Mouse (Mus musculus) retina, postnatal 1 day (tissue): Measurements from ENCODE around the gene B3gnt7.

ENCODE experiments used
- DNase-seq: peaks from one replicate; pipeline ENCODE4 v3.0.0-alpha.2; 2012

Gene B3gnt7

DNA sequence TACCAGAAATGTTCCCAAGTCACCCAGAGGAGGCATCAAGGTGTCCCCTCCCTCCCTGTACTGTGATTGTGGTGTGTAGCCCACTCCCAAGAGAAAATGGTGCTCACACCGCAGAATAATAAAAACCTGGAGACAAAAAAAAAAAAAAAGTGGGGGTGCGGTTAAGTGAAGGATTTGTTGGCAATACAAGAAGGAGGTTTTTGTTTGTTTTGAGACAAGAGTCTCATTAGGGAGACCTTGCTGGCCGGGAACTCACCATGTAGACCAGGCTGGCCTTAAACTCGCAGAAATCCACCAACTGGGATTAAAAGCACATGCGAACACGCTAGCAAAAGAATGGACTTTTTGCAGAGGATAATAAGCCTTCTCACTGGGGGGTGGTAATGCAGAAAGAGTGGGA is at the start of gene B3gnt7:
Gene B3gnt7 (plus strand): TSS at position 301 of the 400 bp plus-strand sequence.
- DNase-seq: no peak

DNA sequence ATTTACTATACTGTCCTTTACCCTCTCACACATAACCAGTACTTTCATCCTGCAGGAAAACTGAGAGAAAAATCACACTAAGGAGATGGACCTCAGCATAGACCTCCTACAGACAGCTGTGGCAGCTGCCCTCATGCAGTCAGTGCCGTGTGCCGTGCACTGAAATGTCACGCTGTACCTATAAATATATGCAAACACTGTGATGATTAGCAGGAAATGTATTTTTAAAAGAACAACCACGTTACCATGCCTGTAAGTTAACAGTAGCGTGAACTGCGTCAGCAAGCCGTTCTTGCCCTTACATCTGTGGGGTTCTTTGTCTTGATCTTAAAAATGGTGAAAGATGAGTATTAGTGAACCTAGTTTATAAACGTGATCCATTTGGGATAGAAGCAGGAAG is 49.2 kb upstream of the B3gnt7 start:
- no peak for DNase-seq

DNA sequence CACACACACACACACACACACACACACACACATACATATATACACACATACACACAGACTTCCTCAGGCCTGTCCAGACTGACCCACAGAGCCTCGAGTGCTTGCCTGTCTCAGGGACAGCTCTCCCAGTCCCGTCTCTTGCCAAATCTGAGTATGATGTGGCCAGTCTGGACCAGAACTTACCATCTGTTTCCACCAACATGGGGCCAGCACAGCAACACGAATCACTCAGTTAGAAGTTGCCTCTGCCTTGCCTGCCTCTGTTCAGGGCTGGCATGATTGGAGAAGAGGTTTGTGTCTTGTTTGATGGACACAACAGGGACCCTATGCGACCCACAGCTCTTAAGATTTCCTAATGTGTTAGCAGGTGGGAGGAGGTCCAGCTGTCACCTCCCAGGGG is 46.3 kb upstream of the B3gnt7 start:
- DNase-seq: no peak

DNA sequence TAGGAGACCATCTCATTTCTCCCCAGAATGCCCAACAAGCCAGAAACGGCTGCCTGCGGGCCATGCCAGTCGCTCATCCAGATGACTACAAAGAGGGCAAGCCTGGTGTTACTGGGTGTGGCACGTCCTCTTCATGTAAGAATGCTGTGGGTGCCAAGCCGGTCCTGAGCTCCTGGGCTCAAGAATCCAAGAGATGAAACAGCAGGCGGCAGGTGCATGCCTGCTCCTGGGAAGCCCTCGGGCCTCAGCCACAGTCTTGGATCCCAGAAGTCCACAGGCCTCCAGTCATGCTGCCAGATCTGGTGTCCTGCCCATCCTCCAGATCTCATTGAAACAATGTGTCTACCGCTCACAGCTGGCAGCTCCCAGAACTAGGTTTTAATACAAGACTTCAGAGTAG is 45.4 kb upstream of the B3gnt7 start:
- DNase-seq: no peak

DNA sequence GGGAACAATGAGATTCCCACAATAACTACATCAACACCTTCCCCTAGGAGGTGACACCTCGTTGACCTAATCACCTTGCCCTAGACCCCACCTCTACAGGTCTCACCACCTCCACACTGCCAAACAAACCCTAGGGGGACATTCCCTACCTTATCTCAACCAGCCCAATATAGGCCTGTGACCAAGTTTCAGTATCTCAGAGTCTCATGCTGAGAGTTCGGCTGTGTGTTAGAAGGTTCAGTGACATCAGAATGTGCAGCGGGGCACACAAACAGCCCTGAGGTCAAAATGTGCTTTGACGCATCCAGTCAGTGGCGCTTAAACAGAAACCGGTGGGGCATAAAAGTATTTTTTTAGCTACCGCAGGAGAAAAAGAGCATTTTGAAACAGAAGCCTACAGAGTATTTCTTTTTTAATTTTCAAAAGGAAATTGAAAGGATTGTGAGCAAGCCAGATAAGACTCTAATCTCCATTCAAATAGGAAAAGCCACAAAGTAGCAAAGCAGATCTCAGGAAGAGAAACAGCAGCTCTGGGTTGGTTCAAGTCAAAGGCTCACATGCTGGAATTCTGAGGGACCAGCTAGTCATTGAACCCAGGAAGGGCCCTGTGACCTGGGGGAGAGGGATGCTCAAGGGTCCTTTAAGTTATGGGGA is 44.3 kb upstream of the B3gnt7 start:
- DNase-seq: peak; percentile 47

- peak; percentile 54 for DNase-seq
Measured at GRCm38 (mm10) chr1:86263564-86264339, 38.9 kb upstream of the B3gnt7 start.

GRCm38 (mm10) chr1:86265060-86265459 is 37.6 kb upstream of the B3gnt7 start:
- DNase-seq: no peak

DNA sequence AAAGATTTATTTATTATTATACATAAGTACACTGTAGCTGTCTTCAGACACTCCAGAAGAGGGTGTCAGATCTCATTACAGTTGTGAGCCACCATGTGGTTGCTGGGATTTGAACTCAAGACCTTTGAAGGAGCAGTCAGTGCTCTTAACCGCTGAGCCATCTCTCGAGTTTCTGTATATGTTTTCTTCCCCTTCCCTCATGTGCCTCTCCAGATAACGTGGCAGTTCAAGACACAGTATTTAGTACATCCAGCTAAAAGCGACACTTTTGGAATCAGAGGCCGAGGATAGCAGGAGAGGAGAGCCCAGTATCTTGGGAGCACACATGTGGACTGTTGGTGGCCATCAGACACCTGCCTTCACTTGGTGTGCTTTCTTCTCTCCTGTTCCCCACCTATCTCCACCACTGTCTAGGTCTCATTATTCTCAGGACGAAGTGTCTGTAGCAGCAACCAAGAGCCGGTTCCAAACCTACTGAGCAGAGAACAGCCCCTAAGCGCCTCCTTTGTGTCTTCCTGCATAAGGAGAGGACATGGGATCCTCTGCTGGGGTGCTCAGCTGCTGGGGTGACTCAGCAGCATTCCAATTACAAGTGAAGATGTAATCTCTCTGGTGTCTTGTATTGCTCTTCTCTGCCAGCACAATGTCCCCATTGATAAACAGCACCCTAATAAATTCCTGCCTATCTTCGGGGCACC is 34.0 kb upstream of the B3gnt7 start:
- DNase-seq: no peak

DNA sequence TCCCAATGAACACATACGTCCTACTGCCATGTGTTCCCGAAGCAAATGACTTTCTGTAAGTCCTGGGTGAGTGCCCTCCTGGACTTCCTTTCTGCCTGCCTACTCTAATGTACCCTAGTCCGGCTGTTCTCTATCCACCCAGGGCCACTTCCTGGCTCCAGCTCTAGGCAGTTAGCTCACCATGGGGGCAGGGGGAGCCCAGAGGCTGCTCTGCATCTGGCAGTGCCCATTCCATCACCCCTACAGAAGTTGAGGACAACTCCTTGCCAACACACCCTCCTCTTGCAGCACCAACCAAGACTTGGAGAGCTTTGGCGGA is 33.5 kb upstream of the B3gnt7 start:
- no peak for DNase-seq

- DNase-seq: no peak
Measured at GRCm38 (mm10) chr1:86271707-86272106, 30.9 kb upstream of the B3gnt7 start.

DNA sequence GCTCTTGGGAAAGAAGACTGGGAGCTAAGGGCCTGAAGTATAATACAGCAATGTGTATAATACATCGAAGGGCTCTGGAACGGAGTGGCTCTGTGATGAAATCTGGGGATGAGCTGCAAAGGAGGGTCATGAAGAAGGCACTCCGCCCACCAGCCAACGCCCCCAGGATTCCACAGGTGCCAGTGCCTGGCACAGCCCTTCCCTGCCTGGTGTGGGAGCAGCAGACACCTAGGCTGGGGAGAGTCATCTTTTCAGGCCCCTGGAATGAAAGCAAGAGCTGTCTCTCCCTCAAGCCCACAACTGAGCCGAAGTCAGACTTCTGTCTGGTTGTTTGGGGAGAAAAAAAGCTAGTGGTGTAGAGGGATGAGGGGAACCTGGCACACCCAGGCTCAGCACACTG is 25.6 kb upstream of the B3gnt7 start:
- no peak for DNase-seq

DNA sequence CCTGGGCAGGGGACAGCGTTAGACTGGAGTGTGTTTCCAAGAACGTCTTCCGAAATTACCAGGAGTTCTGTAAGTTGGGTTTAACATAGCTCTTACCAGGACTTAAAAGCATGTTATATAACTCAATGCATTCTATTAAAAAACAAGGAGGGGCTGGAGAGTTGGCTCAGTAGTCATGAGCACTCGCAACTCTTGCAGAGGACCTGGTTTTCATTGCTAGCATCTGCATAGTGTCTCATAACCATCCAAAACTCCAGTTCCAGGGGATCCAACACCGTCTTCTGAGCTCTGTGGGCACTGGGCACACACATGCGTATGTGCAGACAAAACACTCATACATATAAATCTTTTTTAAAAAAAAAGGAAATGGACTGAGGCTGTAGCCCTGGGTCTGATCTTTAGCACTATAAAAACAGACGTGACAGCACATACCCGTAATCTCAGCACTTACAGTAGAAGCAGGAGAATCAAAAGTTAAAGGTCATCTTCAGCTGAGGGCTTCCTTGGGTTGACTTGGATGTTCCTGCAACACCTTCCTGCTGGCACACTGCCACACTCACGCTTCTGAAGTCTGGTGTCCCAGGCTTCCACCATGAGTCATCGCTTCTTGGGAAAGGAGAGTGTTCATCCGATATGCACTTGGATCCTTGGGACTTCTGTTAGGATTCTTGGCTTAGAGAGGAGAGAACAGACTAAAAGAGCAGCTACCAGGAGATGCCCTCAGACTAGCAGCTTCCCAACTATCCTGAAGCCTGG is 20.7 kb upstream of the B3gnt7 start:
- no peak for DNase-seq

- DNase-seq: no peak
Measured at GRCm38 (mm10) chr1:86284101-86284500, 18.5 kb upstream of the B3gnt7 start.

DNA sequence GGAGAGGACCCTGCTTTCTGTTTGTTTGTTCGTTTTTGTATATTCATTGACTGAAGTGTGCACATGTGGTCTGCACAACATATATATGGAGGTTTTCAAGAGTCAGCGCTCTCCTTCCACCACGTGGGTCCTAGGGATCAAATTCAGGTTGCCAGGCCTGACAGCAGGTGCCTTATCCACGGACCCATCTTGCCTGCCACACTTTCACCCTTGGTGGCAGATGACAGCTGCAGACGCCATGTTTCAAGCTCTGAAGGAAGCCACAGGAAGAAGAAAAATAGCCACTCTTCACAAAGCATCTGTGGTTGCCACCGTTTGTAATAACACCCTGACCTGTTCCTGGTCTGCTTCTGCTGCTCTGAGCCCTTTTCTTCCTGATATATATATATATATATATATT is 17.3 kb upstream of the B3gnt7 start:
- DNase-seq: no peak

GRCm38 (mm10) chr1:86287473-86287872 is 15.2 kb upstream of the B3gnt7 start:
- DNase-seq: no peak

- DNase-seq: no peak
Measured at GRCm38 (mm10) chr1:86290452-86290851, 12.2 kb upstream of the B3gnt7 start.

DNA sequence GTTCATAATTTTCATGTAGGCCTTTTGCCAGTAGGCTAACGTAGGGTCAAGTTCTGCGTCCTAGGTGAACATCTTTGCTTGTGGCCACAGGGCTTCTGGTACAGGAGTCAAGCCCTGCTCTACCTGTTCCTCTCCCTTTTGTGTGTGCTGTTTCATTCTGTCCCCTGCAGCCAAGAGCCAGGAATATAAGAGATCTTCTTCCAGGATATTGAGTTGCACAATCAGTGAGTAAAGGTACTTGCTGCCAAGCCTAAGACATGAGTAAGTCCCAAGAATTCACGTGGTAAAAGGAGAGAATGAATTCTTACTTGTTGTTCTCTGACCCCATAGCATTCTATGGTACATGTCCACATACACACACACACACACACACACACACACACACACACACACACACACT is 9.5 kb upstream of the B3gnt7 start:
- no peak for DNase-seq

- DNase-seq: no peak
Measured at GRCm38 (mm10) chr1:86293868-86294267, 8.8 kb upstream of the B3gnt7 start.

GRCm38 (mm10) chr1:86294472-86294871 is 8.2 kb upstream of the B3gnt7 start:
- DNase-seq: peak; percentile 30

GRCm38 (mm10) chr1:86300093-86300492 is 2.5 kb upstream of the B3gnt7 start:
- DNase-seq: no peak

GRCm38 (mm10) chr1:86300731-86301130 is 1.9 kb upstream of the B3gnt7 start:
- no peak for DNase-seq

DNA sequence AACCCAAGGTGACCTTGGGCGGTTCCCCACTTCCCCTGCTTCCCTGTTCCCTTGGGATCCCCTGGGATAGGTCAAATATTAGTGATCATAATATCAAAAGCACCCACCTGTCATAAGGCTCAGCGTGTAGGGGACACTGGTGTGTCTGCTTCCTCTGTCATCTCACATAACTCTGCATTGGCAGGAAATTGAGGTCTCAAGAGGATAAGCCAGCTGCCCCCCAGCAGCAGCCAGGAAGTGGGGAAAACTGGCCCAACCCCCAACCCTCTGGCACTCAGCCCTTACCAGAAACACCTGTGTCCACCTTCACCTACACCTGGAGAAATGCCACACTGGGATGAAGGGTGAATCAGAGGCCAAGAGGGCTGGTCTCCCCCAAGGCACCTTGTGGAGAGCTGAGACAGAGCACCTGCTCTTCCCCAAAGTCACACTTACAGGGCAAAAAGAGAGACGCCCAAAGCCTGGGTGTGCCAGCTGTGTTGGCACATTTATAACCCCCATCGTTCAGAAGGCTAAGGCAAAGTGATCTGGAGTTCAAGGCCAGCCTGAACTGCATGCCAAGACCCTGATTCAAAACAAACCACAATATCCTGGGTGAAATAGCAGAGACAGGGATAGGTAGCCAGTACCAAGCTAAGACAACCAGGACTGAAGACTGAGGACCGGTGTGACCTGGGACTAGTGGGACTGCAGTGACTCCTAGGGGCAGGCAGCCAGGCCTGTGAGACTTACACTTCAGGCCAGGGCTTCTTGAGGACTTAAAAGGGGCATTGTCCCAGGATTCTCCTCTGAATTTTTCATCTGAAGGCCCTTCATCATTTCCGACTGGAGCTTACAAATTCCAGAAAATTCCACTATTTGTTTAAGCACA is 1.2 kb upstream of the B3gnt7 start:
- no peak for DNase-seq
